Mouse (Mus musculus) ZHBTc4 (cell line): ENCODE data around the gene Apex1.
"Not testable (repeated sequence)": the region's sequence is repeated elsewhere in the genome, so short reads cannot be mapped to it uniquely, and the experiment has no call there.

ENCODE experiments used
- DNase-seq: peaks from one replicate; pipeline ENCODE4 v3.0.0-alpha.2; 2011; ENCODE audit warnings: low read depth, low spot score

Apex1 gene

DNA sequence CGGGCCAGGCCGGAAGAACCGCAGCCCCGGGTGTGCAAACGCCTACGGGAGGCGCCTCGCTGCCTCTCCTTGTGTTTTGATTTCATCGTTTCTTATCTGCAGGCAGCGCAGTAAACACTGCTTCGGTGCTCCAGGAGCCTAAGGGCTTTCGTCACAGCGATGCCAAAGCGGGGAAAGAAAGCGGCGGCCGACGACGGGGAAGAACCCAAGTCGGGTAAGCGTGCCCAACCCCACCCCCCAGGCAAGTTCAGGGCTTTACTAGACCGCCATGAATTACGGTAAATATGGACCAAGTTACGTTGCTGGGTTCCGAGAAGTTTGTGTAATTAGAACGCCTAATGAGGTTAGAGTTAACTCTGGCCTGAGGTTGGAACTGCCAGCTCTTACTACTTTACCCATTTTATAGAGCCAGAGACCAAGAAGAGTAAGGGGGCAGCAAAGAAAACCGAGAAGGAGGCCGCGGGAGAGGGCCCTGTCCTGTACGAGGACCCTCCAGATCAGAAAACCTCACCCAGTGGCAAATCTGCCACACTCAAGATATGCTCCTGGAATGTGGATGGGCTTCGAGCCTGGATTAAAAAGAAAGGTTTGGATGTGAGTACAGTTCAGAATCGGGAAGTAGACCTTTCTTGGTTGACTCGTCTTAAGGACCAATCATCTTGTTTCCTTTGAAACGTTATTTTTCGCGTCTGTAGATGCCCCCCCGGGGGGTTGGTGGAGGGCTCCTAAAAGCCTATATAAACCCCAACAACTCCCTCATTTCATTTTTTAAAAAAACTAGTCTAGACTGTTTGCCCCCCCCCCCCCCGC, 548 bp downstream of the Apex1 start:
- DNase-seq: no peak

DNA sequence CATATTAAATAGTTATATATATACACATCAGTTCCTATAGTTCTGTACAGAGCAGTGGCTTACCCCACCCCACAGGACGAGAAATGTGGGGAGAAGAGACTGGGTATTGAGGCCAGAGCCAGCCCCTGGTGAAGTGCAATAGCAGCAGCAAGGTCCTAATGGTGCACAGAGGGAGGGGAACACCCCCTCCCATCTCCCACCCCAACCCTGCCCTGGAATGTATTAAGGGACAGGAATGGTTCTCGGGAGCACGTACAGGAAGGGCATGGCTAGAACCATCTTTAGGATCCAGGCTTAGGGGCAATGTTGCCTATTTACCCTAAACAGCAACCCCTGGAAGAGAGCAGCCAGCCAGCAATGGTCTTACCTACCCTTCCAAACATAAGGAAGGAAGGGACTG, 2.6 kb downstream of the Apex1 start:
- peak; percentile 59 for DNase-seq

DNA sequence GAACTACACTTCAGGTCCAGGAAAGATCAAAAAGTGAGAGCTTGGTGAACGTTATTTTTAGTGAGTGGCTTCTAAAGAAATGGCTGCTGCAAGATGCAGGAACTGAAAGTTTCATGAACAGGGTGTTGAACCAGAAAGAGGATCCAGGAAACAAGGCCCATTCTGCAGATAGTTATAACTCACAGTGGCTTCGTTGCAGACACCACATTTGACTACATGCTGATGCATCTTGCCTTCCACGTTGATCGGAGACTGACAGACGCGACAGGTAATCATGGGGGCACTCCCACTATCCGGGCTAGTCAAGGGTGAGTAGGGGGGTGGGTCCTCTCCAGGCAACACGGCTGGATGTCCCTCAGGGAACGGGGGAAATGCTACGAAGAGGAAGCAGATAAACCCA, 5.2 kb downstream of the Apex1 start:
- DNase-seq: no peak

DNA sequence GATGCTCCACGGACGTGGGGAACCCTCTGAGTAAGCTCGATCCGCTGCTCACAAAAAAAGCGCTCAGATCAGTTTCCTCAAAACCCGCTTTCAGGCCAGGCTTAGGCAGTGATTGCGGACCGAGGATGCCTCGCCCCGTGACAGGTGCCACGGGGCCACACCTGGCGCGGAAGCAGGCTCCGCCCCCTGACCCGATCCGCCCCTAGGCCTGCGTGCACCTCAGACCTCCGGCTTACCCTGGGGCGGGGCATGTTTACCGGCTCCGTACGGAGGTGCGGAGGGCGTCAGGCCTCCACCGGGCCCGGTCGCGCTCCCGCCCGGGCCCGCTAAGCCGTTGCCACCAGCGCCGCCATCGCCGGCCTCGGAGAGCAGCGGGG, 5.6 kb downstream of the Apex1 start:
- peak; percentile 78 for DNase-seq

DNA sequence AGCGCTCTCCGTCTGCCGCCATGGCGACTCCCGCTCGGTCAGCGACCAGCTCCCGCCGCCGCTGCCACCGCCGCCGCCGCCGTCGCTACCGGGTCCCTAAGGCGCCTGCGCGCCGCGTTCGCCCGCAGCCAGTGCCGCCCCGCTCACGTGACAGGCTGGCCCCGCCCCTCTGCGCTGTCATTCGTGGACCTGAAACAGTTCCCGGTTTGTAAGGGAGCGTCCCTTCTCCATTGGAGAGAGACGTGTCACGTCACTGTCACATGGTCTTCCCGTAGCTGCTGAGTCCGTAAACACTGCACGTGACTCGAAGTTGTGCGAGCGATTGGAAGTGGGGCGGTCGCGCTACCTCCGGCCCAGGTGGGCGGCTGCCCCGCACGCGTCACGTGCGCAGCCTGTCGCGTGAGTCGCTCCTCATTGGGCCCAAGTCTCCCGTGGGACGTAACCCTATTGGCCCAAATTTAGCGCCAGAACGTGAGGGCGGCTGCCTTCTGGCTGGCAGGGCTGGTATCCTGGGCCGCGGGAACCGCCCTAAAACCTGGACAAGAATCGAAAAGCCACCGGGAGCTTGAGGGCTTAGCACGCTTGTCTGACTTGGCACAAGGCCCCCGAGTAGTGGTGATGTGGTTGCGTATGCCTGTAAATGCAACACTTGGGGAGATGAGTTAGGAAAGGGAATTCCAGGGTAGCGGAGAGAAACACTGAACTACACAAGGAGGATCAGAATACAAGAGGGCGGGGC, 6.2 kb downstream of the Apex1 start, which contains the start of the genes Pip4p1 and Pnp:
Gene Pip4p1, minus strand, starts transcription at position 103 of the 739 bp plus-strand sequence.
Gene Pnp, plus strand, starts transcription at position 329 of the 739 bp plus-strand sequence.
- peak; percentile 100 for DNase-seq

DNA sequence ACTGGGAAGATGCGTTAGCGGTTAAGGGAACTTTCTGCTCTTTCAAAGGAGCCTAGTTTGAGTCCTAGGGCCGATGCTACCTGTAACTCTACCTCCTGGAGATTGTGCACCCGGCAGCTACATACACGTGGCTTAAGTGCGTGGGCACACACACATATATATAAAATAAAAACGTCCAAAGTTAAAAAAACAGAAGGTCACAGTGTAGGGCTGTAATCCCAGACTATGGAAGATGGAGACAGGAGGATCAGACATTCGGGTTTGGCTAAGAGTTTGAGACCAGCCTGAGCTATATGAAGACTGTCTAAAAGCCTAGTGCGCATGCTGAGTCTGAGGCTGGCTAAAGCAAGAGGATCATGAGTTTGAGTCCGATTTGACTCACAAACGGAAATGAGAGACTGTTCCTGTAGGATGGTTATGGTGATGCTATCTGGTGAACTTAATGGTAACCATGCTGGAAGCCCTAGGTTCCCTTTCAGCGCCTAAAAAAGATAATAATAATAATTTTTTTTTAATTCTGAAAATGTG, 6.8 kb downstream of the Apex1 start:
- no peak for DNase-seq

DNA sequence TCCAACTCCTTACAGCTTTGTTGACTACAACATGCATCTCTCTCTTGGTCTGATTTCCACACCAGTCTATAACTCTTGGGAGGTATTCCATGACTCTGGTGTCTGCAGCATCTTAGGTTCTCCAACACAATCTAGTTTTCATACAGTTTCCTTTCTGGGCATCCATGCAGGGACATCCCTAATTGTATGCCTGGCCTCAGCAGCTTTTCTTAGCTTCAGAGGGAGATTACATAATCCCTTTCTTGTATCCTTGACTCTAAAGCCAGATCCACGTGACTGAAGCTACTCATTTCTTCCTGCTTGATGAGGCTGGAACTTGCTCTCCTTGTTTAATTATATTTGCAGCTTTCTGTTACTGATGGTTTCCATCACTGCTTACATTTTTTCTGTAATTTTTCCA, 11.9 kb downstream of the Apex1 start:
- DNase-seq: no peak

DNA sequence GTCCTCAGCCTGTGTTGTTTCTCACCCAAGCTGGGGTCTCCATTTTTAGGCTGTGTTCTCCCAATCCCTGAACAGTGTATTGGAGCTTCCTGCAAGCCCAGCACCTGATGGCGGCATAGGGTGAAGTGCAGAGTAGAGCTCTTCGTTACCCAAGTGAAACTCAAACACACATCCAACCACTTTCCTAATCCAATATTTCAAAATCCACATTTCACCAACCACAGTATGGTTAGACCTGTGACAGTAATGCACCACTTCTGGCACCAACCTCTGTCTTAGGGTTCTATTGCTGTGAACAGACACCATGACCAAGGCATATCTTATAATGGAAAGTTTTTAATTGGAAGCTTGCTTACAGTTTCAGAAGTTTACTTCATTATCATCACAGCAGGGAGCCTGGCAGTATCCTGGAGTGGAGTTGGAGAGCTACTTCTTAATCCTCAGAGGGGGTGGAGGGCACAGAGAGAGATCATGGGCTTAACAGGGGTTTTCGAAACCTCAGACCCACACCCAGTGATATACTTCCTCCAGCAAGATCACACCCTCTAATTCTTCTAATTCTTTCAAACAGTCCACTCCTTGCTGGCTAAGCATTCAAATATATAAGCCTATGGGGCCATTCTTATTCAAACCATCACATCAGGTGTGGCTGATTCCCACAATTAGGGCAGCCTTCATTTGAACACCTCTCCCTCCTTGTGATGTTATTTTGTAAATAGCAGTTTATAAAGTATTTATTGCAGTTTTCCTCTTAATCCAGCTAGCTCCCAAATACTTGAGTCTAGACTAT, 13.5 kb downstream of the Apex1 start:
- DNase-seq: peak; percentile 44

DNA sequence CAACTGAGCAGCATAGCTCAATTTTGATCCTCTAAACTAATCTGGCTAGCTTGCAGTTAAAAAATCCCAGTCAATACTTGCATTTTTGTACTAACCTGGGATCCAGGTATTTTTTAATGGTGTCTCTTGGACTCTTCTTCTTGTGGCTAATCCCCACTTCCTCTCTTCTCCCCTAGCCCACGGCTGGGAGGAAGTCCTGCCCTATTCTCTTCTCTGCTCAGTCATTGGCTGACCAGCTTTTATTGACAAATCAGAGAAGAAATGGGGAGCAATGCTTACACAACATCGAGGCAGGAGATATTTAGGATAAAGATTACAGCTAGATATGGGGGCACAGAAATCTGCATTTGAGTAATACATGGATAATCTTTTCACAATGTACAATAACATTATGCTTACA, 14.2 kb downstream of the Apex1 start:
- peak; percentile 69 for DNase-seq

DNA sequence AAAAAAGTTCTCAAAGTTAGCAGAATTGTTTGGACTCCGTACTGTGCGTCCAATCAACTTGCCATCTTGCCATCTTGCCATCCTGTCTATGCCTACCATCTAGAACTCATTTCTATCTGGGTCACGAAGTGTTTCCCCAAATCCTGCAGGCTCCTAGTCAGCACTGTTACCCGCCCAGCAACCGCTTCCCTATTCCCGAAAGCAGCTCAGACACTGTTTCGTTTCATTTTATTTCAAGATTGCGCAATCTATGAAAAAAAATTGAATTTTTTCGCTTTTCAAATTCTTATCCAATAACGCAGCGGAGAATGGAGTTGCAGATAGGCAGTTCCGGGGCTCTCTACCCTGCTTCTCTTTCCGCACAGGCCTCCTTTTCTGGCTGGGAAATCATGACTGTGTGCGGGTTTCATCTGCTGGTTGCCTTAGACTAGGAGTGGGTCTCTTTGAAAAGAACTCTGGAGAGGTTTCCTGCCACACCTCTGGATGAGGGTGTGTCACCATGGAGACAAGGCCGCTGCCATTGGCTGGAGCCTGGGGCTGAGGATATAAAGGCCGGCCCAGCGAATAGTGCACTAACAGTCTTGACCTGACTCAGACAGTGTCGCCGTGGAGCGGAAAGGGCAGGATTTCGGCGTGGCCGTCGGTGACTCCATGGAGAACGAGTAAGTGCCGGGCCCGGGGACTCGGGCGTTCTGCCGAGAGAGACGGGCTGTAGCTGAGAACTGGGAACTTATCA, 19.3 kb downstream of the Apex1 start, which contains the start of gene Gm49342:
Gene Gm49342, plus strand, starts transcription at position 586 of the 736 bp plus-strand sequence.
- peak; percentile 98 for DNase-seq

DNA sequence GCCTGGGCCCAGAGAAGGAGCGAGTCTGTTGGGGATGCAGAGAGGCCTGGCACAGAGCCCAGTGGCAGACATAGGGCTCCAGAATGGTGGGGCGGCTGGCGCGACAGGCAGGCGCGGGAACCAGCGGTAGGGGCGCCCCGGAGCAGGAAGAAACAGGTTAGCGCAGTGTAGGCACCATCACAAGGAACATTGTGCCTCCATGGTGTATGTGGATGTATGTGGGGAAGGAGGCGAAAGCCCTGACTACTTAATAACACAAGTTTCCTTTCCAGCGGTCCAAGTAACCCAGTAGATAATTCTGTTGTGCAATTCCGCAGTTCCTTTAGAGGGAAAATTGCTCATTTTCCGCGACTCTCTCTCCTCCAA, 19.9 kb downstream of the Apex1 start:
- DNase-seq: not testable (repeated sequence)

DNA sequence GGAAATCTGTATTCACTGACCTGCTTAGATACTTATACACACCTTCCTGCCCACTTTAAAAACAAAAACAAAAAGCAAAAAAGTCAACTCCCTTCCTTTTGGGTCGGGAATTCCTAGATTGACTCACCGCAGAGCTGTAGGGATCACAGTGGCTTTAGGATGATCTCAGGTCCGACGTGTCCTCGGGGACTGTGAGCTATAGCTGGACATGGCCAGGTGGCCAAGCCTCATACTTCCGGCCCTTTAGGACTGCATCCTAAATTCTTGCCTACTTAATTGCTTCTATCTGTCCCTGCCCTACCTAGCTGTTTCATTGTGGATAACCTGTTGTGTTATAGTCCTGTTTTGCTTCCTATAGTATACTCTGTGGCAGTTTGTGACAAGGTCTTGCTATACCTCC, 20.3 kb downstream of the Apex1 start:
- not testable (repeated sequence) for DNase-seq

DNA sequence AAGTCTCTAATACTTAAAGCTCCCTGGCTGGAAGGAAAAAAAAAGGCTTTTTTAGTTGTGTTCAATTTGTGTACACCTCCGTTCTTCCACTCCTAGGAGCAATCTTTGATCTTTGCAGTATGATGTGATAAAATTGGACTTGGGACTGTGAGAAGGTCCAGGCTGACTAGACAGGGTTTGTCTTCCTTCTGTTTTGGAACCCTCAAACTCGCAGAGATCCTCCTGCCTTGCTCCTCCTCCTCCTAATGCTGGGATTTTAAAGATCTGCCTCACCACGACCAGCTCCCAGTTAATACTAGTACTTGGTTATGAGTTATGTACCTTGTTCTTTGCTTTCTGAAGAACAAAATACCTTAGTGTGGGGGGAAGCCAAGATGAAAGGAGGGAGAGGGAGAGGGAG, 20.8 kb downstream of the Apex1 start:
- DNase-seq: not testable (repeated sequence)

DNA sequence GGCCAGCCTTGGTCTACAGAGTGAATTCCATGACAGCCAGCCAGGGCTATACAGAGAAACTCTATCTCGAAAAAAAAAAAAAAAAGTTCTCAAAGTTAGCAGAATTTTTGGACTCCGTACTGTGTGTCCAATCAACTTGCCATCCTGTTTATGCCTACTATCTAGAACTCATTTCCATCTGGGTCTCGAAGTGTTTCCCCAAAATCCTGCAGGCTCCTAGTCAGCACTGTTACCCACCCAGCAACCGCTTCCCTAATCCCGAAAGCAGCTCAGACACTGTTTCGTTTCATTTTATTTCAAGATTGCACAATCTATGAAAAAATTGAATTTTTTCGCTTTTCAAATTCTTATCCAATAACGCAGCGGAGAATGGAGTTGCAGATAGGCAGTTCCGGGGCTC, 30.7 kb downstream of the Apex1 start:
- DNase-seq: no peak

DNA sequence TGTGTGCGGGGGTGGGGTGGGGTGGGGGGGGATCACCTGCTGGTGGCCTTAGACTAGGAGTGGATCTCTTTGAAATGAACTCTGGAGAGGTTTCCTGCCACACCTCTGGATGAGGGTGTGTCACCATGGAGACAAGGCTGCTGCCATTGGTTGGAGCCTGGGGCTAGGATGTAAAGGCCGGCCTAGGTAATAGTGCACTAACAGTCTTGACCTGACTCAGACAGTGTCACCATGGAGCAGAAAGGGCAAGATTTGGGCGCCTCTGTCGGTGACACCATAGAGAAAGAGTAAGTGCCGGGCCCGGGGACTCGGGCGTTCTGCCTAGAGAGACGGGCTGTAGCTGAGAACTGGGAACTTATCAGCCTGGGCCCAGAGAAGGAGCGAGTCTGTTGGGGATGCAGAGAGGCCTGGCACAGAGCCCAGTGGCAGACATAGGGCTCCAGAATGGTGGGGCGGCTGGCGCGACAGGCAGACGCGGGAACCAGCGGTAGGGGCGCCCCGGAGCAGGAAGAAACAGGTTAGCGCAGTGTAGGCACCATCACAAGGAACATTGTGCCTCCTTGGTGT, 31.3 kb downstream of the Apex1 start, which contains the start of gene Pnp2:
Gene Pnp2, plus strand, starts transcription at position 51 of the 567 bp plus-strand sequence.
- not testable (repeated sequence) for DNase-seq

DNA sequence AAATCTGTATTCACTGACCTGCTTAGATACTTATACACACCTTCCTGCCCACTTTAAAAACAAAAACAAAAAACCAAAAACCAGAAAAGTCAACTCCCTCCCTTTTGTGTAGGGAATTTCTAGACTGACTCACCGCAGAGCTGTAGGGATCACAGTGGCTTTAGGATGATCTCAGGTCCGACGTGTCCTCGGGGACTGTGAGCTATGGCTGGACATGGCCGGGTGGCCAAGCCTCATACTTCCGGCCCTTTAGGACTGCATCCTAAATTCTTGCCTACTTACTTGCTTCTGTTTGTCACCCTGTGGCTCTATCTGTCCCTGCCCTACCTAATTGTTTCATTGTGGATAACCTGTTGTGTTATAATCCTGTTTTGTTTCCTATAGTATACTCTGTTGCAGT, 32.0 kb downstream of the Apex1 start:
- not testable (repeated sequence) for DNase-seq

DNA sequence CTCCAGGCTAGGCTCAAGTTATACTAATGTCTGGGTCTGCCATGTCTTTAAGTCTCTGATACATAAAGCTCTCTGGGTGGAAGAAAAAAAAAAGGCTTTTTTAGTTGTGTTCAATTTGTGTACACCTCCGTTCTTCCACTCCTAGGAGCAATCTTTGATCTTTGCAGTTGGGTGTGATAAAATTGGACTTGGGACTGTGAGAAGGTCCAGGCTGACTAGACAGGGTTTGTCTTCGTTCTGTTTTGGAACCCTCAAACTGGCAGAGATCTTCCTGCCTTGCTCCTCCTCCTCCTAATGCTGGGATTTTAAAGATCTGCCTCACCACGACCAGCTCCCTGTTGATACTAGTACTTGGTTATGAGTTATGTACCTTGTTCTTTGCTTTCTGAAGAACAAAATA, 32.4 kb downstream of the Apex1 start:
- DNase-seq: not testable (repeated sequence)

DNA sequence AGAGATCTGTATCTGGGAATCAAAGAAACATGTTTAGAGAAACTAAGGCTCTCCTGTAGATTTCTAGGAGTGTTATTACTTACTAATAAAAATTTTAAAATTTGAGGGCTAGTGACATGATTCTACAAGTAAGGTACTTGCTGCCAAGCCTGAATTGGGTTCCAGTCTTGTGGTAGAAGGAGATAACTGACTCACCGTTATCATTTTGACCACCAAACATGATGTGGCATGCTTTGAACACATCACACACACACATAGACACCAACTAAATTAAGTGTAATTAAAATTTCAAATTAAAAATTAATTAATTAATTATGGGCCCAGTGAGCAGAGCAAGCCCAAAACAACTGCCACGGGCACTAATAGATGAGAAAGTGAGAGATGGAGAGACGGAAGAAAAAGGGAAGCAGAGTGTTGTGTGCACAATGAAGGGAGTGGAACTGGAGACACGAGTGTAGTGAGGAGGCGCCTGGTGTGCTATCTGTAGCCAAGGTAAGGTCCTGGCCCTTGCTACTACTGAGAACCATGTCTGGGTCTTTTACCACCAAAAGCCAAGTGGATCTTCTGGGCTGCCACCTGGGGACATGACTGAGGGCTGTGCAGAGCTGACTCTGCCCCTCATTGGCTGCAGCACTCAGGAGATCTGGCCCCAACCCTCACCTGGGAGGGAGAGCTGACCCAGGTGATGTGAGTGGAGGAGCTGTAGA, 33.7 kb downstream of the Apex1 start:
- DNase-seq: not testable (repeated sequence)

DNA sequence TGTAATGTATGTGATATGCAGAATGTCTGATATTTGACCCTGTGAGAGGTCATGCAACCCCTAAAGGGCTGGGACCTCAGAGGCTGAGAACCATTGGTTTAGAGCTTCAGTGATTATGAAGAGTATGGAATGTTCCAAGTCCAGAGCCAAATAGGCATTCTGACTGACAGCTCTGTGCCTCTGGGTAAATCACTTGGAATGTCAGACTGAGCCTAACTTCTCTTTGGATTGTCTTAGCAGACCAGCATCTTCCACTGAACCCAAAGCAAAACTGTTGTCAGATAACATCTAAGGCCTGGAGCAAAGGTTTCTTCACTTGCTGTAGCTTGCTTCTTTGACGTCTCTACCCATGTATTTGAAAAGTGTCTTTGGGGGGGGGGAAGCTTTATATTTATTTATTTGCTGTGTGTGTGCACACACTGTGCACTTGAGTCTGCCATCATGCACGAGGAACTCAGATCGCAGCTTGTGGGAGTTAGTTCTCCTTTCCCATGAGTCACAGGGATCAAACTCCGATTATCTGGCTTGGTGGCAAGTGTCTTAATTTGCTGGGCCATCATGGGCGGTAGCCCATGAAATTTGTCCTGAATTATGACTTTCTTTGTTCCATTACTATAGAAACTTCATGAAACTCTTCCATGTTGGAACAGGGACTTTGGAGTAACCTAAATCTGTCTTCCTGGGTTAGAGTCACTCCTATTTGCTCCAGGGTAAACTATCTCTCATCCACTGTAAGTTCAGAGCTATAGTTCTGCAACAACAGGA, 43.6 kb downstream of the Apex1 start:
- no peak for DNase-seq
